Mouse (Mus musculus) MEL (cell line): ENCODE measurements around the gene Cisd1.

Experiments
- BHLHE40 ChIP-seq: IDR thresholded peaks from 2 replicates; pipeline ENCODE4 v1.6.1; 2012; ENCODE audit warnings: low read depth, mild to moderate bottlenecking, inconsistent platforms, low read length, improper control_type of control experiment, borderline replicate concordance
- CTCF ChIP-seq, 3 experiments: IDR thresholded peaks in 2 of 3; conservative IDR thresholded peaks in 1 of 3; 2 replicates each; pipeline ENCODE4 v1.5.1; 2011 to 2012; ENCODE audit warnings: low read length in 3 of 3, low read depth in 2 of 3, mild to moderate bottlenecking in 2 of 3, improper control_type of control experiment in 1 of 3, inconsistent platforms in 1 of 3, mixed read lengths in 1 of 3, moderate library complexity in 1 of 3; ENCODE audit not compliant: control insufficient read depth in 1 of 3, insufficient read depth in 1 of 3, poor library complexity in 1 of 3, severe bottlenecking in 1 of 3
- E2F4 ChIP-seq: IDR thresholded peaks from 2 replicates; pipeline ENCODE4 v1.6.1; 2011; ENCODE audit warnings: low read depth, low read length, improper control_type of control experiment, borderline replicate concordance
- GABPA ChIP-seq: IDR thresholded peaks from 2 replicates; pipeline ENCODE4 v1.6.1; 2012; ENCODE audit warnings: low read depth, mild to moderate bottlenecking, inconsistent platforms, low read length, improper control_type of control experiment, moderate library complexity
- GATA1 ChIP-seq: IDR thresholded peaks from 2 replicates; pipeline ENCODE4 v1.6.1; 2011; ENCODE audit warnings: low read depth, low read length, improper control_type of control experiment
- JUND ChIP-seq: IDR thresholded peaks from 2 replicates; pipeline ENCODE4 v1.6.1; 2011; ENCODE audit warnings: low read depth, mild to moderate bottlenecking, improper control_type of control experiment, low read length
- MAX ChIP-seq: IDR thresholded peaks from 2 replicates; pipeline ENCODE4 v1.6.1; 2011; ENCODE audit warnings: low read length, improper control_type of control experiment
- MAZ ChIP-seq: IDR thresholded peaks from 2 replicates; pipeline ENCODE4 v1.6.1; 2012; ENCODE audit warnings: low read depth, mild to moderate bottlenecking, inconsistent platforms, low read length, improper control_type of control experiment
- MXI1 ChIP-seq: IDR thresholded peaks from 2 replicates; pipeline ENCODE4 v1.6.1; 2011; ENCODE audit warnings: mild to moderate bottlenecking, low read depth, low read length, improper control_type of control experiment
- MYC ChIP-seq: IDR thresholded peaks from 2 replicates; pipeline ENCODE4 v1.6.1; 2011; ENCODE audit warnings: low read depth, mild to moderate bottlenecking, low read length, improper control_type of control experiment, moderate library complexity
- NRF1 ChIP-seq: IDR thresholded peaks from 2 replicates; pipeline ENCODE4 v1.6.1; 2014; ENCODE audit warnings: low read depth, mild to moderate bottlenecking, inconsistent platforms, low read length, improper control_type of control experiment, moderate library complexity; ENCODE audit not compliant: poor library complexity, insufficient read depth, severe bottlenecking
- POLR2A ChIP-seq, 2 experiments: IDR thresholded peaks; 2 replicates each; pipeline ENCODE4 v1.6.1; 2011 to 2012; ENCODE audit warnings: low read length in 2 of 2, mild to moderate bottlenecking in 2 of 2, control low read depth in 1 of 2, improper control_type of control experiment in 1 of 2, low read depth in 1 of 2, moderate library complexity in 1 of 2; ENCODE audit not compliant: control insufficient read depth in 1 of 2, insufficient read depth in 1 of 2, poor library complexity in 1 of 2
- TBP ChIP-seq: IDR thresholded peaks from 2 replicates; pipeline ENCODE4 v1.8.0; 2011; ENCODE audit warnings: low read depth, low read length, improper control_type of control experiment
- ZMIZ1 ChIP-seq: IDR thresholded peaks from 2 replicates; pipeline ENCODE4 v1.6.1; 2012; ENCODE audit warnings: low read depth, mild to moderate bottlenecking, inconsistent platforms, low read length, improper control_type of control experiment, moderate library complexity

GRCm38 (mm10) chr10:71284511-71285125 is 60.1 kb downstream of the Cisd1 start:
- TF ChIP-seq TBP: no peak
- TF ChIP-seq POLR2A (IDR thresholded peaks at IDR 0.05; ENCODE audit: control insufficient read depth in 1 of 2, insufficient read depth in 1 of 2, low read depth in 1 of 2, low read length in 2 of 2, poor library complexity in 1 of 2): no peak
- TF ChIP-seq MAX: no peak
- no peak for TF ChIP-seq CTCF (IDR thresholded peaks at IDR 0.05 in 2 of 3, conservative IDR thresholded peaks at IDR 0.05 in 1 of 3; ENCODE audit: control insufficient read depth in 1 of 3, insufficient read depth in 1 of 3, low read depth in 2 of 3, low read length in 3 of 3, poor library complexity in 1 of 3, severe bottlenecking in 1 of 3)
- TF ChIP-seq E2F4: no peak
- no peak for TF ChIP-seq NRF1
- no peak for TF ChIP-seq JUND
- no peak for TF ChIP-seq GATA1
- TF ChIP-seq MXI1: no peak
- no peak for TF ChIP-seq ZMIZ1
- TF ChIP-seq GABPA: no peak
- TF ChIP-seq MAZ: no peak
- no peak for TF ChIP-seq BHLHE40
- TF ChIP-seq MYC: no peak
